ENCODE assay signal across 28 mouse cellular contexts in genomic region chr2:72361572-72361971, GRCm38 (mm10).
A peak's percentile ranks its signal among the peaks of the same experiment; 100 is the strongest.
DNase-seq lines count a peak whose midpoint lies in the region; ATAC-seq and TF ChIP-seq lines count a peak whose summit lies in the region.
"Had no signal": no experiment of that assay in that cellular context is flagged by ENCODE, and none has a peak within 500 bp of the region (broad histone marks: within the 10 kb centered on the region; RNA-seq: fewer than 3 reads in every experiment).

No protein-coding gene starts in this region.

- H3K27ac ChIP-seq in midbrain, embryonic 10.5 days (replicated peaks): 0 out of 2 replicates have a peak overlapping the region, but pooled peaks have one; percentile 38
- H3K27ac ChIP-seq in midbrain, embryonic 13.5 days: no peak overlapping the region
- H3K27ac ChIP-seq in heart, postnatal 0 days (ENCODE audit: low read depth): peak overlapping the region; percentile 13
- no peak overlapping the region for H3K27ac ChIP-seq in hindbrain, embryonic 16.5 days (ENCODE audit: low read depth, low read length)
- H3K27ac ChIP-seq: embryonic facial prominence, embryonic 15.5 days; forebrain, embryonic 12.5 days; hindbrain, embryonic 15.5 days; intestine, embryonic 15.5 days; limb, embryonic 13.5 days; neural tube, embryonic 12.5 days; stomach, postnatal 0 days had no signal

- peak; percentile 36 for DNase-seq in gastrocnemius, adult 18-20 months (ENCODE audit: low spot score)
- DNase-seq in gastrocnemius, postnatal 14 days: no peak
- peak; percentile 31 for DNase-seq in heart, adult 8-10 months (ENCODE audit: low spot score)
- no peak for DNase-seq in heart, postnatal 36 days
- DNase-seq in midbrain, embryonic 10.5 days (ENCODE audit: low spot score): peak; percentile 23
- DNase-seq in heart, postnatal 0 days (ENCODE audit: low spot score): no peak
- DNase-seq: adrenal gland, adult 8-10 months; cerebellum, adult 8-10 months; cerebellum, postnatal 25 days; forebrain, postnatal 0 days; kidney, adult 2 months; kidney, postnatal 36 days; lung, postnatal 4 days; right cerebral cortex, adult 18-20 months; thymus, adult 18-20 months; thymus, postnatal 36 days had no signal

- H3K27me3 ChIP-seq in midbrain, embryonic 10.5 days (ENCODE audit: low read depth, poor library complexity, severe bottlenecking): no peaks in the 10 kb centered on the region
- H3K27me3 ChIP-seq in midbrain, embryonic 13.5 days: no peaks in the 10 kb centered on the region
- H3K27me3 ChIP-seq in heart, postnatal 0 days (ENCODE audit: control insufficient read depth, insufficient read depth, low read length): no peaks in the 10 kb centered on the region
- H3K27me3 ChIP-seq in hindbrain, embryonic 16.5 days (replicated peaks; ENCODE audit: control insufficient read depth, insufficient read depth, low read length): no peaks in the 10 kb centered on the region
- H3K27me3 ChIP-seq: embryonic facial prominence, embryonic 15.5 days; forebrain, embryonic 12.5 days; hindbrain, embryonic 15.5 days; intestine, embryonic 15.5 days; limb, embryonic 13.5 days; neural tube, embryonic 12.5 days had no signal

- H3K36me3 ChIP-seq in midbrain, embryonic 10.5 days: no peaks in the 10 kb centered on the region
- no peaks in the 10 kb centered on the region for H3K36me3 ChIP-seq in midbrain, embryonic 13.5 days
- H3K36me3 ChIP-seq in heart, postnatal 0 days (replicated peaks; ENCODE audit: control insufficient read depth, insufficient read depth, low read length): 0 out of 2 replicates have a peak, but pooled peaks cover 11% of the 10 kb centered on the region
- no peaks in the 10 kb centered on the region for H3K36me3 ChIP-seq in hindbrain, embryonic 16.5 days (ENCODE audit: control insufficient read depth, insufficient read depth, low read length)
- H3K36me3 ChIP-seq: embryonic facial prominence, embryonic 15.5 days; forebrain, embryonic 12.5 days; hindbrain, embryonic 15.5 days; intestine, embryonic 15.5 days; limb, embryonic 13.5 days; neural tube, embryonic 12.5 days had no signal

- H3K9me3 ChIP-seq in midbrain, embryonic 10.5 days (replicated peaks): no peaks in the 10 kb centered on the region
- H3K9me3 ChIP-seq in midbrain, embryonic 13.5 days: no peaks in the 10 kb centered on the region
- H3K9me3 ChIP-seq in heart, postnatal 0 days (replicated peaks; ENCODE audit: control insufficient read depth, low read length): no peaks in the 10 kb centered on the region; the same call in 1 of the 2 replicates
- H3K9me3 ChIP-seq in hindbrain, embryonic 16.5 days (ENCODE audit: control insufficient read depth, low read length): no peaks in the 10 kb centered on the region
- H3K9me3 ChIP-seq: embryonic facial prominence, embryonic 15.5 days; forebrain, embryonic 12.5 days; G1E; hindbrain, embryonic 15.5 days; intestine, embryonic 15.5 days; limb, embryonic 13.5 days; neural tube, embryonic 12.5 days had no signal

- peaks cover 27% of the 10 kb centered on the region for H3K4me1 ChIP-seq in midbrain, embryonic 10.5 days
- peaks cover 9% of the 10 kb centered on the region for H3K4me1 ChIP-seq in midbrain, embryonic 13.5 days (replicated peaks)
- H3K4me1 ChIP-seq in heart, postnatal 0 days (ENCODE audit: control insufficient read depth, insufficient read depth): peaks cover 19% of the 10 kb centered on the region
- no peaks in the 10 kb centered on the region for H3K4me1 ChIP-seq in hindbrain, embryonic 16.5 days (ENCODE audit: control insufficient read depth, insufficient read depth, low read depth, low read length)
- H3K4me1 ChIP-seq: embryonic facial prominence, embryonic 15.5 days; hindbrain, embryonic 15.5 days; limb, embryonic 13.5 days; neural tube, embryonic 12.5 days had no signal

- TF ChIP-seq CTCF in heart, postnatal 0 days (IDR thresholded peaks at IDR 0.05; ENCODE audit: low read depth): no peak

- no peak overlapping the region for H3K9ac ChIP-seq in midbrain, embryonic 13.5 days (replicated peaks)
- H3K9ac ChIP-seq in heart, postnatal 0 days (replicated peaks; ENCODE audit: low read depth, low read length): no peak overlapping the region
- H3K9ac ChIP-seq in hindbrain, embryonic 16.5 days (ENCODE audit: low read depth, low read length): no peak overlapping the region
- H3K9ac ChIP-seq: embryonic facial prominence, embryonic 15.5 days; forebrain, embryonic 12.5 days; forebrain, postnatal 0 days; hindbrain, embryonic 15.5 days; intestine, embryonic 15.5 days; limb, embryonic 13.5 days; neural tube, embryonic 12.5 days had no signal

- no peak overlapping the region for H3K4me3 ChIP-seq in midbrain, embryonic 10.5 days
- no peak overlapping the region for H3K4me3 ChIP-seq in midbrain, embryonic 13.5 days (replicated peaks)
- no peak overlapping the region for H3K4me3 ChIP-seq in heart, postnatal 0 days (ENCODE audit: low read depth, low read length)
- H3K4me3 ChIP-seq in hindbrain, embryonic 16.5 days (ENCODE audit: low read length): no peak overlapping the region
- H3K4me3 ChIP-seq: embryonic facial prominence, embryonic 15.5 days; forebrain, embryonic 12.5 days; hindbrain, embryonic 15.5 days; intestine, embryonic 15.5 days; limb, embryonic 13.5 days; myocyte; neural tube, embryonic 12.5 days had no signal

- no peak for TF ChIP-seq EP300 in heart, postnatal 0 days (IDR thresholded peaks at IDR 0.05; ENCODE audit: low read depth)

- WGBS in midbrain, embryonic 10.5 days: 41% methylated on average over 3 of the region's 3 CpGs
- 24% methylated on average over 3 of the region's 3 CpGs for WGBS in midbrain, embryonic 13.5 days
- 39% methylated on average over 3 of the region's 3 CpGs for WGBS in heart, postnatal 0 days
- WGBS in hindbrain, embryonic 16.5 days: 60% methylated on average over 3 of the region's 3 CpGs

- intact Hi-C loops in gastrocnemius, postnatal 14 days (cut with DNase I; ENCODE audit: low total_unique reads): no loop called here
- intact Hi-C loops in heart, postnatal 36 days (cut with DNase I): no loop called here

- no peak for ATAC-seq in midbrain, embryonic 13.5 days
- peak; percentile 44 for ATAC-seq in heart, postnatal 0 days (ENCODE audit: insufficient read depth, low read depth)
- no peak for ATAC-seq in hindbrain, embryonic 16.5 days
- ATAC-seq: forebrain, postnatal 0 days; intestine, embryonic 15.5 days had no signal

- H3K4me2 ChIP-seq in midbrain, embryonic 13.5 days (replicated peaks): no peak overlapping the region
- H3K4me2 ChIP-seq in heart, postnatal 0 days (ENCODE audit: low read depth, low read length): no peak overlapping the region
- H3K4me2 ChIP-seq in hindbrain, embryonic 16.5 days (ENCODE audit: low read length): no peak overlapping the region
- H3K4me2 ChIP-seq: embryonic facial prominence, embryonic 15.5 days; forebrain, embryonic 12.5 days; hindbrain, embryonic 15.5 days; intestine, embryonic 15.5 days; limb, embryonic 13.5 days; liver, embryonic 11.5 days; neural tube, embryonic 12.5 days had no signal

Comparison
In these comparisons a context has a peak if more than half of its experiments do, and no peak if none do; other contexts are left out.
1. DNase-seq: peak in gastrocnemius, adult 18-20 months (single experiment), heart, adult 8-10 months (single experiment) and midbrain, embryonic 10.5 days (single experiment); none in gastrocnemius, postnatal 14 days (single experiment), heart, postnatal 36 days (0 of 2) and heart, postnatal 0 days (single experiment).
2. H3K27ac ChIP-seq: peak in midbrain, embryonic 10.5 days (single experiment) and heart, postnatal 0 days (single experiment); none in midbrain, embryonic 13.5 days (single experiment) and hindbrain, embryonic 16.5 days (single experiment).